Mouse (Mus musculus): ENCODE measurements at regions not wholly inside any gene's neighbourhood (a gene's known extent, or its start where the extent isn't known, plus 50 kb on each side); places are given as distances from the start of the nearest gene placed in this dataset.

DNA sequence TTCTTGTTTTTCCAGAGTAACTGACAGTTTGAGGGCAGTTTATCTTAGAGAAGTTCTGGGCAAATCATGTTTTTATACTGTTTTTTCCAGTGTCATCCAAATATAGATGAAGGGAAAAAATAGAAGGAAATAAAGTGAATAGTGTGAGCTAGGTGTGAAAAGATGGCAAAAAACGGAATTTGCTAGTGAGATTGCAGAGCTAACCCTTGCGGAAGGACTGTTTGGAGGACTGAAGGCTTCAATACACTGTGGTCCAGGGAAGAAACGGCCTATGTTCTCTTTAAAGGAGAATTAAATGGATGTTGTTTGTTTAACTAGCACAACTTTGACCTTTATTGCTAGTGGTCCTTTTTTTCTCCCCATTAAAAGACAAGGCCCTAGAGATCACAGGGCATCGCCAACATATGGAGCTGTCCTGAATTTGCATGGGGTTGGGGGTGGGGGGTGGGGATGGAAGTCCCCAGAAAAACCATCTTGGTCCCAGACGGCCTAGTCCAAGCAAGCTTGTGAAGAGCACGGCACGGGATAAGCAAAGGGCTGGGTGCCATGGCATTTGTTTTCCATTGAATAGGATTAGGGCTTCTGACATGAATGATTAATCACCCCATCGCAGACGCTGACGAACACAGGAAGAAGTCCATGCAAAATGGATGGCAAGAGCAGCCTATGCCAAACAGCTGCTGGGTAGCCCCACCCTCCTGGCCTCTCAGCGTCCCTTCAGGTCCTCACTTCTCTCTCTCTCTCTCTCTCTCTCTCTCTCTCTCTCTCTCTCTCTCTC lies 480.0 kb downstream of the Nuf2 start:
- Histone ChIP-seq H3K4me1 (ENCODE audit: insufficient read depth, low read length) (no peaks in the 10 kb centered on the region), H3K36me3 (ENCODE audit: insufficient read depth, low read length) (no peaks in the 10 kb centered on the region), H3K9ac (replicated peaks; ENCODE audit: low read length) (no peak overlapping the region), H3K4me2 (replicated peaks; ENCODE audit: low read depth, low read length) (no peak overlapping the region), H3K27me3 (ENCODE audit: insufficient read depth, low read length) (no peaks in the 10 kb centered on the region), H3K9me3 (ENCODE audit: low read length) (no peaks in the 10 kb centered on the region), H3K4me3 (ENCODE audit: low read length) (no peak overlapping the region), H3K27ac (ENCODE audit: low read length) (no peak overlapping the region)
- no peak for ATAC-seq (ENCODE audit: low FRiP score, low TSS enrichment)
- WGBS, result 33% methylated on average over 11 of the region's 11 CpGs

DNA sequence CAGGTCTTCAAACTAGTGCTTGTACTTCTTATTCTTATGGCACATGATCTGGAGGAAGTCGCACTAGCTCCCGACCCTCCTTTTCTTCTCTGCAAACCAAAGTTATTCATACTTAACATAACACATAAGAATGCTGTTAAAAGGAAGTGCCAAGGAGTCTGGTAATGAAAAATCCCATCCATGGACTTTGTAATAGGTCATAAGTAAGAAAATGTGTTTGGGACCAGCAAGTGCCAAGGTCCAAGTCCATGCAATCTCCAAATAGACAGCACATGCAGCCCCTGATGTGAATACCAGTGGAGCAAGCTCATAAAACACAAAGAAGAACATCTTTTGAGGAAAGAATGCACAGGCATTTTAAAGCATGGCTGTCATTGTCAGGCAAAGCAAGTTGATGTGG lies 481.4 kb downstream of the Nuf2 start:
- H3K9ac ChIP-seq (replicated peaks; ENCODE audit: low read length), result no peak overlapping the region
- H3K9me3 ChIP-seq (ENCODE audit: low read length), result no peaks in the 10 kb centered on the region
- WGBS, result 91% methylated on average over 2 of the region's 2 CpGs
- H3K4me3 ChIP-seq (ENCODE audit: low read length), result no peak overlapping the region
- no peaks in the 10 kb centered on the region for H3K36me3 ChIP-seq (ENCODE audit: insufficient read depth, low read length)
- no peak for ATAC-seq (ENCODE audit: low FRiP score, low TSS enrichment)
- no peaks in the 10 kb centered on the region for H3K27me3 ChIP-seq (ENCODE audit: insufficient read depth, low read length)
- H3K4me1 ChIP-seq (ENCODE audit: insufficient read depth, low read length), result no peaks in the 10 kb centered on the region
- H3K4me2 ChIP-seq (replicated peaks; ENCODE audit: low read depth, low read length), result no peak overlapping the region
- H3K27ac ChIP-seq (ENCODE audit: low read length), result no peak overlapping the region

DNA sequence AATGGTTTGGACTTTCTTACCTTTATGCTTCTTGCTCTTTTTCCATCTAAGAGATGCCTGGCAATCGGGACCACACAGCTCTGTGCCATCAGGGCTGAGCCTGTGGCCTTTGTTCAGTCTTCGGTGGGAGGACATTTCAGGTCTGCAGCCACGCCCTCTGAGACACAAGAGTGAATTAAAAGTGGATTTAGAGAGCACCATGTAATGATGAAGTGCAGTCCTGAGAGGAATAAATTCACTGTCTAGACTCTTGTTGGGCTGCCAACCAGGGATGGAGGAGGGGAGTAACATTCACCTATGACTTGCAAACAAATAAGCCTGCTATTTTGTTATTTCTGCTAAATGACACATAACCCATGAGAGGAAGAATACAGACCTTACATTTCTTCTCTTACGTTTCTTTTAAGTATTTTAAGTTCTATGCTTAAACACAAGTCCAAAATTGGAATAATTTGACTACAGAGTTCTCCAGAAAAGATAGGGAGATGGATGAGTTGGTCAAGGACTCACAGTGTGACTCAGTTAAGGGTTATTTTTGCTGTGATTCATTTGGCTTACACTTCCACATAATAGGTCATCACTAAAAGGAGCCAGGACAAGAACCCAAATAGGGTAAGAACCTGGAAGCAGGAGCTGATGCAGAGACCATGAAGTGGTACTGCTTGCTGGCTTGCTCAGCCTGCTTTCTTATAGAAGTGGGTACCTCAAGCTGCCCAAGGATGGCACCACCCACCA lies 484.3 kb downstream of the Nuf2 start:
- H3K4me3 ChIP-seq (ENCODE audit: low read length), result no peak overlapping the region
- H3K4me2 ChIP-seq (replicated peaks; ENCODE audit: low read depth, low read length), result no peak overlapping the region
- H3K27ac ChIP-seq (ENCODE audit: low read length), result no peak overlapping the region
- H3K9ac ChIP-seq (replicated peaks; ENCODE audit: low read length), result no peak overlapping the region
- no peaks in the 10 kb centered on the region for H3K36me3 ChIP-seq (ENCODE audit: insufficient read depth, low read length)
- ATAC-seq (ENCODE audit: low FRiP score, low TSS enrichment), result no peak
- no peaks in the 10 kb centered on the region for H3K27me3 ChIP-seq (ENCODE audit: insufficient read depth, low read length)
- H3K4me1 ChIP-seq (ENCODE audit: insufficient read depth, low read length), result no peaks in the 10 kb centered on the region
- H3K9me3 ChIP-seq (ENCODE audit: low read length), result no peaks in the 10 kb centered on the region
- WGBS, result 79% methylated on average over 4 of the region's 4 CpGs

GRCm38 (mm10) chr1:169033517-169033916 lies 497.7 kb downstream of the Nuf2 start:
- 75% methylated on average over 1 of the region's 1 CpGs for WGBS

DNA sequence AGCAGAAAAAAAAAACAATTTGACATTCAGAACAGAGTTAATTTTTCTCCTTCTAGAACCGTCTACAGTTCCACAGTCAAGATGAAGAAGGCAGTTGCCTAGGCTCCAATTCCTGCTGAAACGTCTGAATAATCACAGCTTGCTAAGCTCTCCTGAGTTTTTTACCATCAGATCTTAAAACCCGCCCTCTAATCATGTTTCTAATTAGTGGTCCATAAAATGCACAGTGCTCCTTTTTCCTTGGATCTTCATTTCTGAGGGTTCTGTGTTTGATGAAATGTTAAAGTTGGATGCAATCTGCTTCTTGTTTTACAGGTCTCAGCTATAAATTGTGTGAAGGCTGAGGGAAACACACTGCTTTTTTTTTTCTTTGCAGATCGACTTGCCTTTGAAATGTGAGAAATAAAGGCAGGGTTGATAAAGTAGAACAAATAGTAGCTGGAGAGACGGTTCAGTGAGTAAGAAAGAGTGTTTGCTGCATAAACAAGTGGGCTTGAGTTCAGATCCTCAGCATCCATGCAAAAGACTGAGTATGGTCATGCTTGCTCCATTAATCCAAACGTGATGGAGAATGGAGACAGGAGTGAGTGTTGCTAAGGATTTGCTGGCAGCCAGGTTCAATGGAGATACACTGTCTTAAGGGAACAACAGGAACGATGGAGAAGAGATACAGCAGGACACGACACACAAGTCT lies 499.3 kb downstream of the Nuf2 start:
- no peak overlapping the region for H3K4me2 ChIP-seq (replicated peaks; ENCODE audit: low read depth, low read length)
- peak; percentile 59; the same call in 1 of the 2 replicates for ATAC-seq (ENCODE audit: low FRiP score, low TSS enrichment)

More at GRCm38 (mm10) chr1:169033517-169033916, 497.7 kb downstream of the Nuf2 start:
- no peaks in the 10 kb centered on the region for H3K9me3 ChIP-seq (ENCODE audit: low read length)
- ATAC-seq (ENCODE audit: low FRiP score, low TSS enrichment), result no peak
- no peak overlapping the region for H3K9ac ChIP-seq (replicated peaks; ENCODE audit: low read length)
- no peak overlapping the region for H3K4me3 ChIP-seq (ENCODE audit: low read length)
- no peak overlapping the region for H3K4me2 ChIP-seq (replicated peaks; ENCODE audit: low read depth, low read length)
- H3K36me3 ChIP-seq (ENCODE audit: insufficient read depth, low read length), result no peaks in the 10 kb centered on the region
- no peak overlapping the region for H3K27ac ChIP-seq (ENCODE audit: low read length)
- H3K27me3 ChIP-seq (ENCODE audit: insufficient read depth, low read length), result no peaks in the 10 kb centered on the region
- no peaks in the 10 kb centered on the region for H3K4me1 ChIP-seq (ENCODE audit: insufficient read depth, low read length)

DNA sequence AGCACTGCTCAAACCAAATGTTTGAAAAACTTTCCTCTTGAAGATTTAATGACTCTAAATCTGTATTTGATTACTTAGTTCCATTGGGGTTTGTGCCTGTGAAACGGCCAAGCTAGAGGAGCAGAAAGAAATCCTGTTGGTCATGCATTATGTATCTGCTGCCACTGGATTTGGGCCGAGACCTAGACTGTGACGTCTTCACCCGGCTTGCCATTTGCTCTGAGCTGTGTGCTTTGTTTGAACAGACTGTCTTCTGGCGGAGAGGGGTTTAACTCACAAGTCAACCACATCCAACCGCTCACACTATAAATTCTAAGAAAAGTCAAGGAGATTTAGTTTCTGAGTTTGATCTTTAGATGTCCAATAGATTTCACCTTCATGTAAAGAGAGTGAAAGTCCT lies 503.6 kb downstream of the Nuf2 start:
- Histone ChIP-seq H3K9me3 (ENCODE audit: low read length) (no peaks in the 10 kb centered on the region), H3K36me3 (ENCODE audit: insufficient read depth, low read length) (no peaks in the 10 kb centered on the region), H3K9ac (replicated peaks; ENCODE audit: low read length) (no peak overlapping the region), H3K27me3 (ENCODE audit: insufficient read depth, low read length) (no peaks in the 10 kb centered on the region), H3K4me3 (ENCODE audit: low read length) (no peak overlapping the region), H3K27ac (ENCODE audit: low read length) (no peak overlapping the region), H3K4me2 (replicated peaks; ENCODE audit: low read depth, low read length) (no peak overlapping the region), H3K4me1 (ENCODE audit: insufficient read depth, low read length) (no peaks in the 10 kb centered on the region)
- WGBS, result 59% methylated on average over 6 of the region's 6 CpGs
- no peak for ATAC-seq (ENCODE audit: low FRiP score, low TSS enrichment)

More for the DNA sequence above, 499.3 kb downstream of the Nuf2 start:
- 32% methylated on average over 8 of the region's 8 CpGs for WGBS
- Histone ChIP-seq H3K27ac (ENCODE audit: low read length) (no peak overlapping the region), H3K4me3 (ENCODE audit: low read length) (no peak overlapping the region), H3K36me3 (ENCODE audit: insufficient read depth, low read length) (no peaks in the 10 kb centered on the region), H3K9ac (replicated peaks; ENCODE audit: low read length) (no peak overlapping the region), H3K9me3 (ENCODE audit: low read length) (no peaks in the 10 kb centered on the region), H3K27me3 (ENCODE audit: insufficient read depth, low read length) (no peaks in the 10 kb centered on the region), H3K4me1 (ENCODE audit: insufficient read depth, low read length) (no peaks in the 10 kb centered on the region)

DNA sequence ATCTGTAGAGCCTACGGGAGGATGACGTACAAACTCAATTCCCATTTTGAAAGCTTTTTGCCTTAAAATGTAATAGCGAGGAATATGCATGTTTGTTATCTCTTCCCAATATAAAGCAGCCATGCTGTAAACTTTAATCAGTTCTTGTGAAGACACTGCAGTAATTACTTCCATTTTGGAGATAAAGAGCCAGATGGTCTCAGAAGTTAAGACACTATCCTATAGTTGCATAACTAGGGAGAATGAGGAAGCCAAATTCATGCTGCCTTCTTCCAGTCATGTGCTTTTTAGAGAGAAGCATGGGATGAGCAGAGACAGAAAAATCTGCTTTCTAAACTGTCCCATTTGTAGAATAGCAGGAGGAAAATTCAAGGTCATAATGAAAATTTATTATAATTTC lies 504.0 kb downstream of the Nuf2 start:
- no peaks in the 10 kb centered on the region for H3K27me3 ChIP-seq (ENCODE audit: insufficient read depth, low read length)
- no peak overlapping the region for H3K4me2 ChIP-seq (replicated peaks; ENCODE audit: low read depth, low read length)
- H3K36me3 ChIP-seq (ENCODE audit: insufficient read depth, low read length), result no peaks in the 10 kb centered on the region
- no peaks in the 10 kb centered on the region for H3K4me1 ChIP-seq (ENCODE audit: insufficient read depth, low read length)
- no peak overlapping the region for H3K27ac ChIP-seq (ENCODE audit: low read length)
- 91% methylated on average over 3 of the region's 3 CpGs for WGBS
- no peak for ATAC-seq (ENCODE audit: low FRiP score, low TSS enrichment)
- H3K9me3 ChIP-seq (ENCODE audit: low read length), result no peaks in the 10 kb centered on the region
- H3K9ac ChIP-seq (replicated peaks; ENCODE audit: low read length), result no peak overlapping the region
- H3K4me3 ChIP-seq (ENCODE audit: low read length), result no peak overlapping the region

DNA sequence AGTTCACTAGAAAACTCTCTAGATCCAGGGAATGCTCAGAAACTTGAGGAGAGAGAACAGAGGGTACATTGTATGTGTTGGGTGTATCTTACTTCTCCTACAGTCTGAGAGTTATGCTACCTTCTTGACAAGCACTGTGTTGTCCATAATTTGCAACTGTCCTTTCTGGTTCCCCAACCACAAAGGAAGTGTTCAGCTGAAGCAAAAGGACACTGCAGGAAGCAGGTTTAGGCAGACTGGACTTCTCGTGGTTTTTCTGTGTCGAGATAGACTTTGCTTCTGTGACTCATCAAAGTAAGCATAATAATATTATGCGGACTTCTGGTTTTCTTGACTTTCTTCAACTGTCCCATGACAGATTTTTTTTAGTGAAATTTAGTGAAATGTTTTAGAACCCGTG lies 506.7 kb downstream of the Nuf2 start:
- ATAC-seq (ENCODE audit: low FRiP score, low TSS enrichment), result no peak
- no peak overlapping the region for H3K27ac ChIP-seq (ENCODE audit: low read length)
- H3K4me3 ChIP-seq (ENCODE audit: low read length), result no peak overlapping the region
- H3K4me2 ChIP-seq (replicated peaks; ENCODE audit: low read depth, low read length), result no peak overlapping the region
- H3K9ac ChIP-seq (replicated peaks; ENCODE audit: low read length), result no peak overlapping the region
- 85% methylated on average over 4 of the region's 4 CpGs for WGBS
- no peaks in the 10 kb centered on the region for H3K36me3 ChIP-seq (ENCODE audit: insufficient read depth, low read length)
- H3K4me1 ChIP-seq (ENCODE audit: insufficient read depth, low read length), result no peaks in the 10 kb centered on the region
- H3K9me3 ChIP-seq (ENCODE audit: low read length), result no peaks in the 10 kb centered on the region
- no peaks in the 10 kb centered on the region for H3K27me3 ChIP-seq (ENCODE audit: insufficient read depth, low read length)

DNA sequence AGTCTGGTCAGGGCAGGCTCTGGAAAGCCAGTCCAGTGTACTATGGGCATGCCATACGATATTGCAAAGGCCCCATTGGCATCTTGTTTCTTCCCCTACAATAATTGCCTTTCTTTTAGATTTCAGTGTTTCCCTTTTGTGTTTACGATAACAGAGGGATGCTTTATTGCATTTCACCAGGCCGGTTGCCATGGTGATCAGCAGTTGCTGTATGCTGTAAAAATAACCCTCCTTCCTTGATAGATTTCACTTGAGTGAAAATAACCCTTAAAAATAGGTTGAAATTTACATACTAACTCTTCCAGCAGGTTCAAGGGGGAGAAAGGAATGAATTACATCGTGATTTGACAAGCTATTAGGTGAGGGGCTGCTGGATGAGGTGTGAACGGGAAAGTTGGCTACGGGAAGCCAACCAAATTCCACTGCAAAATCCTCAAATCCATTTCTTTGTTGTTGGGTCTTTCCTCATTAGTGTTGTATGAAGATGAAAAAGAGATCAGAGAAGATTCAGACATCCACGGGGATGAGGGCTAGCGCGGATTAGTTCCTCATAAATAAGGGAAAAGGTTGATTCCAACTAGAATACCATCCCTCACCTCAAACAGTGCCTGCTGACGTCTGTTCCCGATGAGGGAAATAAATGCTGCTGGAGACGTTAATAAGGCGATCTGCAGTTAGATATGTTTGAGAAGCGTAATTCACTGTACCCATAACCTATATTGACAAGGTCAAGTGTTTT lies 539.6 kb downstream of the Nuf2 start:
- Histone ChIP-seq H3K9me3 (ENCODE audit: low read length) (no peaks in the 10 kb centered on the region), H3K9ac (replicated peaks; ENCODE audit: low read length) (no peak overlapping the region), H3K4me1 (ENCODE audit: insufficient read depth, low read length) (no peaks in the 10 kb centered on the region), H3K27me3 (ENCODE audit: insufficient read depth, low read length) (no peaks in the 10 kb centered on the region), H3K4me3 (ENCODE audit: low read length) (no peak overlapping the region), H3K4me2 (replicated peaks; ENCODE audit: low read depth, low read length) (no peak overlapping the region), H3K27ac (ENCODE audit: low read length) (no peak overlapping the region), H3K36me3 (ENCODE audit: insufficient read depth, low read length) (no peaks in the 10 kb centered on the region)
- 77% methylated on average over 14 of the region's 14 CpGs for WGBS
- ATAC-seq (ENCODE audit: low FRiP score, low TSS enrichment), result no peak
